In genomic region chr14:16599224-16599623, GRCm38 (mm10) we compare ENCODE assay signal across 13 mouse cellular contexts.
DNase-seq lines count a peak whose midpoint lies in the region; ATAC-seq and TF ChIP-seq lines count a peak whose summit lies in the region.
"Had no signal": no experiment of that assay in that cellular context is flagged by ENCODE, and none has a peak within 500 bp of the region (broad histone marks: within the 10 kb centered on the region; RNA-seq: fewer than 3 reads in every experiment).

No protein-coding gene starts in this region.

- no peaks in the 10 kb centered on the region for H3K27me3 ChIP-seq in hindbrain, postnatal 0 days (ENCODE audit: insufficient read depth, low read length)
- no peaks in the 10 kb centered on the region for H3K27me3 ChIP-seq in hindbrain, embryonic 11.5 days (ENCODE audit: control insufficient read depth, insufficient read depth, low read length)
- H3K27me3 ChIP-seq in heart, embryonic 11.5 days (ENCODE audit: control insufficient read depth, insufficient read depth, low read length): no peaks in the 10 kb centered on the region
- H3K27me3 ChIP-seq in intestine, embryonic 15.5 days (replicated peaks): no peaks in the 10 kb centered on the region
- H3K27me3 ChIP-seq: embryonic facial prominence, embryonic 13.5 days; midbrain, embryonic 12.5 days had no signal

- ATAC-seq in hindbrain, postnatal 0 days: no peak
- no peak for ATAC-seq in hindbrain, embryonic 11.5 days (ENCODE audit: low FRiP score)
- no peak for ATAC-seq in heart, embryonic 11.5 days (replicated peaks; ENCODE audit: insufficient number of reproducible peaks, low FRiP score, low TSS enrichment)
- ATAC-seq in intestine, embryonic 15.5 days: no peak
- ATAC-seq: liver, postnatal 0 days had no signal

- H3K4me1 ChIP-seq in hindbrain, postnatal 0 days (ENCODE audit: insufficient read depth, low read length): 0 out of 2 replicates have a peak, but pooled peaks cover 9% of the 10 kb centered on the region
- H3K4me1 ChIP-seq in hindbrain, embryonic 11.5 days (replicated peaks; ENCODE audit: control insufficient read depth, insufficient read depth, low read length): no peaks in the 10 kb centered on the region
- peaks cover 30% of the 10 kb centered on the region for H3K4me1 ChIP-seq in heart, embryonic 11.5 days (ENCODE audit: control insufficient read depth, insufficient read depth, low read length)
- H3K4me1 ChIP-seq in intestine, embryonic 15.5 days (replicated peaks): peaks cover 7% of the 10 kb centered on the region; the same call in 1 of the 2 replicates
- H3K4me1 ChIP-seq: midbrain, embryonic 12.5 days had no signal

- H3K9me3 ChIP-seq in hindbrain, postnatal 0 days (ENCODE audit: low read length): no peaks in the 10 kb centered on the region
- no peaks in the 10 kb centered on the region for H3K9me3 ChIP-seq in hindbrain, embryonic 11.5 days (ENCODE audit: control insufficient read depth, low read length)
- no peaks in the 10 kb centered on the region for H3K9me3 ChIP-seq in heart, embryonic 11.5 days (replicated peaks; ENCODE audit: control insufficient read depth, low read length)
- H3K9me3 ChIP-seq in intestine, embryonic 15.5 days: no peaks in the 10 kb centered on the region
- H3K9me3 ChIP-seq: embryonic facial prominence, embryonic 13.5 days; midbrain, embryonic 12.5 days had no signal

- no peak overlapping the region for H3K9ac ChIP-seq in hindbrain, postnatal 0 days (replicated peaks; ENCODE audit: low read length)
- H3K9ac ChIP-seq in hindbrain, embryonic 11.5 days (ENCODE audit: low read depth, low read length): no peak overlapping the region
- no peak overlapping the region for H3K9ac ChIP-seq in heart, embryonic 11.5 days (ENCODE audit: low read depth, low read length)
- H3K9ac ChIP-seq in intestine, embryonic 15.5 days: no peak overlapping the region
- H3K9ac ChIP-seq: embryonic facial prominence, embryonic 13.5 days; liver, postnatal 0 days; midbrain, embryonic 12.5 days had no signal

- H3K36me3 ChIP-seq in hindbrain, postnatal 0 days (ENCODE audit: insufficient read depth, low read length): no peaks in the 10 kb centered on the region
- H3K36me3 ChIP-seq in hindbrain, embryonic 11.5 days (ENCODE audit: control insufficient read depth, insufficient read depth, low read length): no peaks in the 10 kb centered on the region
- no peaks in the 10 kb centered on the region for H3K36me3 ChIP-seq in heart, embryonic 11.5 days (ENCODE audit: control insufficient read depth, insufficient read depth, low read length)
- H3K36me3 ChIP-seq in intestine, embryonic 15.5 days: no peaks in the 10 kb centered on the region
- H3K36me3 ChIP-seq: embryonic facial prominence, embryonic 13.5 days; midbrain, embryonic 12.5 days had no signal

- H3K4me2 ChIP-seq in hindbrain, postnatal 0 days (ENCODE audit: low read depth, low read length): no peak overlapping the region
- no peak overlapping the region for H3K4me2 ChIP-seq in hindbrain, embryonic 11.5 days (replicated peaks; ENCODE audit: low read depth, low read length)
- no peak overlapping the region for H3K4me2 ChIP-seq in heart, embryonic 11.5 days
- no peak overlapping the region for H3K4me2 ChIP-seq in intestine, embryonic 15.5 days (replicated peaks)
- H3K4me2 ChIP-seq: embryonic facial prominence, embryonic 13.5 days; midbrain, embryonic 12.5 days had no signal

- H3K4me3 ChIP-seq in hindbrain, postnatal 0 days (ENCODE audit: low read length): no peak overlapping the region
- H3K4me3 ChIP-seq in hindbrain, embryonic 11.5 days (ENCODE audit: low read depth, low read length): no peak overlapping the region
- H3K4me3 ChIP-seq in heart, embryonic 11.5 days (ENCODE audit: low read depth, low read length): no peak overlapping the region
- no peak overlapping the region for H3K4me3 ChIP-seq in intestine, embryonic 15.5 days (replicated peaks)
- H3K4me3 ChIP-seq: embryonic facial prominence, embryonic 13.5 days; midbrain, embryonic 12.5 days had no signal

- TF ChIP-seq CTCF in hindbrain, postnatal 0 days (IDR thresholded peaks at IDR 0.05; ENCODE audit: low read depth): no peak

- WGBS in hindbrain, postnatal 0 days: 43% methylated on average over 7 of the region's 7 CpGs
- WGBS in hindbrain, embryonic 11.5 days: 87% methylated on average over 7 of the region's 7 CpGs
- 46% methylated on average over 7 of the region's 7 CpGs for WGBS in heart, embryonic 11.5 days (ENCODE audit: insufficient replicate concordance)
- 69% methylated on average over 7 of the region's 7 CpGs for WGBS in intestine, embryonic 15.5 days

- peak; percentile 23 for DNase-seq in hindbrain, postnatal 0 days (ENCODE audit: low spot score)
- no peak for DNase-seq in hindbrain, embryonic 11.5 days (ENCODE audit: low spot score)
- DNase-seq in layer of hippocampus, postnatal 14 days (ENCODE audit: low spot score in 2 of 2): peak; percentile 31 to 63
- DNase-seq in right cerebral cortex, postnatal 25 days: peak; percentile 28
- DNase-seq in cerebellum, adult 9-10 months: no peak
- DNase-seq in thymus, postnatal 4 days: no peak
- DNase-seq: kidney, postnatal 14 days; liver, postnatal 0 days had no signal

- H3K27ac ChIP-seq in hindbrain, postnatal 0 days: no peak overlapping the region
- no peak overlapping the region for H3K27ac ChIP-seq in hindbrain, embryonic 11.5 days (ENCODE audit: low read depth, low read length)
- peak overlapping the region; percentile 85 for H3K27ac ChIP-seq in heart, embryonic 11.5 days (ENCODE audit: low read depth, low read length)
- no peak overlapping the region for H3K27ac ChIP-seq in intestine, embryonic 15.5 days
- H3K27ac ChIP-seq: midbrain, embryonic 12.5 days; stomach, postnatal 0 days had no signal

Comparison
In these comparisons a context has a peak if more than half of its experiments do, and no peak if none do; other contexts are left out.
1. DNase-seq: peak in hindbrain, postnatal 0 days (single experiment), layer of hippocampus, postnatal 14 days (2 of 2) and right cerebral cortex, postnatal 25 days (single experiment); none in hindbrain, embryonic 11.5 days (single experiment), cerebellum, adult 9-10 months (single experiment) and thymus, postnatal 4 days (single experiment).